Mouse (Mus musculus): ENCODE results near the gene Tmc5.

Tmc5 gene

GRCm38 (mm10) chr7:118597201-118597600 lies at the start of gene Tmc5:
Gene Tmc5 (plus strand): TSS chr7:118597297.
- no peak for DNase-seq

GRCm38 (mm10) chr7:118547451-118547850 lies 49.6 kb upstream of the Tmc5 start:
- no peak for DNase-seq

- DNase-seq: peak in 1 of 2 experiments; percentile 31
Measured at GRCm38 (mm10) chr7:118553881-118554280, 43.2 kb upstream of the Tmc5 start.

- no peak for DNase-seq
Measured at GRCm38 (mm10) chr7:118554290-118554689, 42.8 kb upstream of the Tmc5 start.

GRCm38 (mm10) chr7:118569121-118569543 lies 28.0 kb upstream of the Tmc5 start:
- DNase-seq: no peak

GRCm38 (mm10) chr7:118571350-118571749 lies 25.7 kb upstream of the Tmc5 start:
- DNase-seq: no peak

- peak in 1 of 2 experiments; percentile 29 for DNase-seq
Measured at GRCm38 (mm10) chr7:118572039-118572438, 25.1 kb upstream of the Tmc5 start.

GRCm38 (mm10) chr7:118578269-118578668 lies 18.8 kb upstream of the Tmc5 start:
- DNase-seq: no peak

- DNase-seq: no peak
Measured at GRCm38 (mm10) chr7:118579938-118580337, 17.2 kb upstream of the Tmc5 start.

- no peak for DNase-seq
Measured at GRCm38 (mm10) chr7:118583821-118584220, 13.3 kb upstream of the Tmc5 start.

GRCm38 (mm10) chr7:118584257-118584907 lies 12.7 kb upstream of the Tmc5 start, which contains the start of gene Tmc7:
Gene Tmc7 (minus strand): TSS chr7:118584736.
- peak; percentile 76 to 79 for DNase-seq

- no peak for DNase-seq
Measured at GRCm38 (mm10) chr7:118584926-118585325, 12.2 kb upstream of the Tmc5 start.

- no peak for DNase-seq
Measured at GRCm38 (mm10) chr7:118585856-118586255, 11.2 kb upstream of the Tmc5 start.

- no peak for DNase-seq
Measured at GRCm38 (mm10) chr7:118590726-118591305, 6.3 kb upstream of the Tmc5 start.

GRCm38 (mm10) chr7:118592146-118592545 lies 5.0 kb upstream of the Tmc5 start:
- DNase-seq: no peak

GRCm38 (mm10) chr7:118593567-118594407 lies 3.3 kb upstream of the Tmc5 start:
- DNase-seq: peak; percentile 36 to 76

- DNase-seq: no peak
Measured at GRCm38 (mm10) chr7:118594611-118595010, 2.5 kb upstream of the Tmc5 start.

GRCm38 (mm10) chr7:118595228-118595627 lies 1.9 kb upstream of the Tmc5 start:
- DNase-seq: peak; percentile 90 to 95

GRCm38 (mm10) chr7:118596271-118596670 lies 826 bp upstream of the Tmc5 start:
- no peak for DNase-seq

- DNase-seq: no peak
Measured at GRCm38 (mm10) chr7:118599954-118600631, 3.0 kb downstream of the Tmc5 start.

GRCm38 (mm10) chr7:118604842-118605241 lies 7.7 kb downstream of the Tmc5 start:
- peak; percentile 63 to 75 for DNase-seq

- DNase-seq: no peak
Measured at GRCm38 (mm10) chr7:118609815-118610214, 12.7 kb downstream of the Tmc5 start.

- no peak for DNase-seq
Measured at GRCm38 (mm10) chr7:118610721-118611120, 13.6 kb downstream of the Tmc5 start.
